In genomic region chr2:145832836-145833221, GRCm38 (mm10) we compare ENCODE assay signal across 8 mouse cellular contexts.
DNase-seq lines count a peak whose midpoint lies in the region; ATAC-seq and TF ChIP-seq lines count a peak whose summit lies in the region.

No protein-coding gene starts in this region.

- WGBS in kidney, adult 2 months: 58% methylated on average over 5 of the region's 5 CpGs
- 18% methylated on average over 5 of the region's 5 CpGs for WGBS in embryonic facial prominence, embryonic 14.5 days
- 54% methylated on average over 5 of the region's 5 CpGs for WGBS in hindbrain, postnatal 0 days
- WGBS in midbrain, embryonic 14.5 days: 67% methylated on average over 5 of the region's 5 CpGs

- TF ChIP-seq POLR2A in kidney, adult 2 months (IDR thresholded peaks at IDR 0.05; ENCODE audit: low read depth, low read length): no peak

- no peak for DNase-seq in kidney, adult 2 months
- no peak for DNase-seq in kidney, adult 18-20 months
- peak; percentile 41 for DNase-seq in embryonic facial prominence, embryonic 14.5 days (ENCODE audit: low spot score)
- DNase-seq in hindbrain, postnatal 0 days (ENCODE audit: low spot score): no peak
- no peak for DNase-seq in midbrain, embryonic 14.5 days
- DNase-seq in thymus, postnatal 0 days (ENCODE audit: low spot score): no peak
- DNase-seq in frontal cortex, postnatal 10 days (ENCODE audit: low spot score in 2 of 2): no peak
- DNase-seq in ovary, postnatal 36 days (ENCODE audit: low spot score): no peak

- H3K27ac ChIP-seq in kidney, adult 2 months (ENCODE audit: insufficient read depth, low read depth, low read length): peak overlapping the region; percentile 71; the same call in 1 of the 2 replicates
- peak overlapping the region; percentile 90 for H3K27ac ChIP-seq in embryonic facial prominence, embryonic 14.5 days (replicated peaks; ENCODE audit: low read depth, low read length)
- H3K27ac ChIP-seq in hindbrain, postnatal 0 days: peak overlapping the region; percentile 76
- peak overlapping the region; percentile 86 for H3K27ac ChIP-seq in midbrain, embryonic 14.5 days (replicated peaks; ENCODE audit: low read depth, low read length)

- H3K9ac ChIP-seq in embryonic facial prominence, embryonic 14.5 days (ENCODE audit: low read depth, low read length): no peak overlapping the region
- H3K9ac ChIP-seq in hindbrain, postnatal 0 days (replicated peaks; ENCODE audit: low read length): no peak overlapping the region
- H3K9ac ChIP-seq in midbrain, embryonic 14.5 days (replicated peaks; ENCODE audit: low read length): 0 out of 2 replicates have a peak overlapping the region, but pooled peaks have one; percentile 23

- H3K4me1 ChIP-seq in kidney, adult 2 months (ENCODE audit: control insufficient read depth, insufficient read depth, low read length): peaks cover 27% of the 10 kb centered on the region
- peaks cover 14% of the 10 kb centered on the region for H3K4me1 ChIP-seq in embryonic facial prominence, embryonic 14.5 days (ENCODE audit: control insufficient read depth, insufficient read depth, low read length)
- H3K4me1 ChIP-seq in hindbrain, postnatal 0 days (ENCODE audit: insufficient read depth, low read length): peaks cover 11% of the 10 kb centered on the region; the same call in 1 of the 2 replicates
- H3K4me1 ChIP-seq in midbrain, embryonic 14.5 days (ENCODE audit: control insufficient read depth, insufficient read depth, low read length): peaks cover 15% of the 10 kb centered on the region

- peak overlapping the region; percentile 39 for H3K4me2 ChIP-seq in embryonic facial prominence, embryonic 14.5 days (ENCODE audit: low read depth, low read length)
- H3K4me2 ChIP-seq in hindbrain, postnatal 0 days (ENCODE audit: low read depth, low read length): peak overlapping the region; percentile 37
- H3K4me2 ChIP-seq in midbrain, embryonic 14.5 days (ENCODE audit: low read length): peak overlapping the region; percentile 28; the same call in 1 of the 2 replicates

- H3K4me3 ChIP-seq in kidney, adult 2 months (ENCODE audit: insufficient read depth, low read depth, low read length): no peak overlapping the region
- H3K4me3 ChIP-seq in embryonic facial prominence, embryonic 14.5 days (ENCODE audit: low read depth, low read length): 0 out of 2 replicates have a peak overlapping the region, but pooled peaks have one; percentile 3
- no peak overlapping the region for H3K4me3 ChIP-seq in hindbrain, postnatal 0 days (ENCODE audit: low read length)
- H3K4me3 ChIP-seq in midbrain, embryonic 14.5 days (replicated peaks; ENCODE audit: low read depth, low read length): no peak overlapping the region

- no peaks in the 10 kb centered on the region for H3K27me3 ChIP-seq in kidney, adult 2 months (replicated peaks; ENCODE audit: control insufficient read depth, insufficient read depth, low read length)
- no peaks in the 10 kb centered on the region for H3K27me3 ChIP-seq in embryonic facial prominence, embryonic 14.5 days (replicated peaks; ENCODE audit: control insufficient read depth, insufficient read depth, low read length)
- H3K27me3 ChIP-seq in hindbrain, postnatal 0 days (ENCODE audit: insufficient read depth, low read length): no peaks in the 10 kb centered on the region
- H3K27me3 ChIP-seq in midbrain, embryonic 14.5 days (ENCODE audit: control insufficient read depth, insufficient read depth, low read length): no peaks in the 10 kb centered on the region

- no peak for TF ChIP-seq CTCF in kidney, adult 2 months (conservative IDR thresholded peaks at IDR 0.05; ENCODE audit: insufficient read depth, insufficient read length, low read depth, low read length)
- TF ChIP-seq CTCF in hindbrain, postnatal 0 days (IDR thresholded peaks at IDR 0.05; ENCODE audit: low read depth): peak; percentile 12; the same call in 1 of the 2 replicates

- H3K9me3 ChIP-seq in embryonic facial prominence, embryonic 14.5 days (ENCODE audit: control insufficient read depth, low read length): no peaks in the 10 kb centered on the region
- no peaks in the 10 kb centered on the region for H3K9me3 ChIP-seq in hindbrain, postnatal 0 days (ENCODE audit: low read length)
- H3K9me3 ChIP-seq in midbrain, embryonic 14.5 days (ENCODE audit: control insufficient read depth, low read length): no peaks in the 10 kb centered on the region

- peaks cover 3% of the 10 kb centered on the region; the same call in 1 of the 2 replicates for H3K36me3 ChIP-seq in kidney, adult 2 months (ENCODE audit: control insufficient read depth, insufficient read depth, low read length)
- no peaks in the 10 kb centered on the region for H3K36me3 ChIP-seq in embryonic facial prominence, embryonic 14.5 days (ENCODE audit: control insufficient read depth, insufficient read depth, low read length)
- H3K36me3 ChIP-seq in hindbrain, postnatal 0 days (ENCODE audit: insufficient read depth, low read length): no peaks in the 10 kb centered on the region
- H3K36me3 ChIP-seq in midbrain, embryonic 14.5 days (ENCODE audit: control insufficient read depth, insufficient read depth, low read length): no peaks in the 10 kb centered on the region

- ATAC-seq in embryonic facial prominence, embryonic 14.5 days (ENCODE audit: low read depth): 0 out of 2 replicates have a peak, but pooled peaks have one; percentile 19
- no peak for ATAC-seq in hindbrain, postnatal 0 days
- no peak for ATAC-seq in midbrain, embryonic 14.5 days (ENCODE audit: low FRiP score, low TSS enrichment)
